Mouse (Mus musculus) spleen, adult 2 months (tissue): ENCODE results near the gene Rfxap. TPM values are rescaled to one million over a fixed set of nuclear protein-coding genes. Genes with fewer than 3 reads are reported as not detected.

ENCODE experiments used
- DNase-seq, 2 experiments: peaks; one replicate each; pipeline versions ENCODE4 v3.0.0 to v3.0.0-alpha.2; 2012 to 2021; ENCODE audit warnings: low spot score in 2 of 2, low read depth in 1 of 2
- H3K27ac ChIP-seq: fragments of 200-500 bp; 2 replicates; pipeline ENCODE4 v1.5.1; 2012; ENCODE audit warnings: low read length, inconsistent platforms; ENCODE audit not compliant: insufficient read depth
- H3K27me3 ChIP-seq: fragments of 200-500 bp; 2 replicates; pipeline ENCODE4 v1.6.1; 2012; ENCODE audit warnings: mild to moderate bottlenecking, moderate library complexity, low read length, inconsistent platforms; ENCODE audit not compliant: control insufficient read depth, insufficient read depth
- H3K36me3 ChIP-seq: fragments of 200-500 bp; 2 replicates; pipeline ENCODE4 v1.6.1; 2012; ENCODE audit warnings: mild to moderate bottlenecking, low read length, inconsistent platforms; ENCODE audit not compliant: control insufficient read depth, insufficient read depth
- H3K4me1 ChIP-seq: fragments of 200-500 bp; 2 replicates; pipeline ENCODE4 v1.6.1; 2011; ENCODE audit warnings: inconsistent platforms; ENCODE audit not compliant: control insufficient read depth, insufficient read depth, insufficient read length
- H3K4me3 ChIP-seq: fragments of 200-500 bp; 2 replicates; pipeline ENCODE4 v1.5.1; 2011; ENCODE audit warnings: mild to moderate bottlenecking, inconsistent platforms; ENCODE audit not compliant: insufficient read depth, insufficient read length; ENCODE audit errors: extremely low read depth
- CTCF ChIP-seq: fragments of 200-500 bp; IDR thresholded peaks from 2 replicates; pipeline ENCODE4 v1.5.1; 2011; ENCODE audit warnings: mild to moderate bottlenecking, inconsistent platforms; ENCODE audit not compliant: insufficient read depth, insufficient read length, insufficient replicate concordance; ENCODE audit errors: extremely low read depth
- POLR2A ChIP-seq: fragments of 200-500 bp; IDR thresholded peaks from 2 replicates; pipeline ENCODE4 v1.6.1; 2011; ENCODE audit warnings: low read depth, low read length, inconsistent platforms
- WGBS: fragments of 180-500 bp; shearing (Covaris S2); methylation state at CpG from one replicate; pipeline ENCODE4 v1.1.7; 2018; 5-methylcytosine and 5-hydroxymethylcytosine counted together
- polyA plus RNA-seq: library from polyadenylated mRNA; depleted of rRNA; stranded (reverse); fragments of >200 nt; gene quantifications from 2 replicates; pipeline ENCODE4 v1.2.3, GENCODE M21; 2012

The Rfxap gene
- polyA plus RNA-seq, 1 experiment, result 18.4 TPM

DNA sequence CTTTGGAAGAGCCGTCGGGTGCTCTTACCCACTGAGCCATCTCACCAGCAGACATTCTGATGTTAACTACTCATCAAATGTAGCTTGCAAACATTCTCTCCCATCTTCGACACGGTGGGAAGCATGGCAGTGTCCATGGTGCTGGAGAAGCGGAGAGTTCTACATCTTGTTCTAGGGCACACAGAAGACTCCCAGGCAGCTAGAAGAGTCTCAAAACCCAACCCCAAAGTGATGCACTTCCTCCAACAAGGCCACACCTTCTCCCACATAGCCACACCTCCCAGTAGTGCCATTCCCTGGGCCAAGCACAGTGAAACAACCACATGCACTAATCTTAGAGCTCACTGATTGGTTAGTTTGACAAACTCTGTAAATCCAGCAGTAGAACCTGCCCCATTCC is 1.5 kb upstream of the Rfxap start:
- DNase-seq, result no peak
- TF ChIP-seq CTCF, result no peak
- no peak for TF ChIP-seq POLR2A
- WGBS, result 67% methylated on average over 5 of the region's 5 CpGs
- Histone ChIP-seq H3K4me3 (no peak overlapping the region), H3K4me1 (peaks cover 2% of the 10 kb centered on the region), H3K27ac (no peak overlapping the region), H3K36me3 (peaks cover 3% of the 10 kb centered on the region), H3K27me3 (no peaks in the 10 kb centered on the region)

GRCm38 (mm10) chr3:54807061-54807661 is 430 bp downstream of the Rfxap start:
- Histone ChIP-seq H3K27ac (peak overlapping the region; percentile 81), H3K36me3 (peaks cover 12% of the 10 kb centered on the region), H3K4me3 (peak overlapping the region; percentile 84), H3K27me3 (no peaks in the 10 kb centered on the region), H3K4me1 (peaks cover 2% of the 10 kb centered on the region)
- DNase-seq, result no peak
- no peak for TF ChIP-seq CTCF
- under 1% methylated on average over 52 of the region's 56 CpGs for WGBS

- no peak for TF ChIP-seq POLR2A
- no peak for TF ChIP-seq CTCF
- WGBS, result 97% methylated on average over 8 of the region's 8 CpGs
Measured at GRCm38 (mm10) chr3:54803713-54804112, 3.9 kb downstream of the Rfxap start.

DNA sequence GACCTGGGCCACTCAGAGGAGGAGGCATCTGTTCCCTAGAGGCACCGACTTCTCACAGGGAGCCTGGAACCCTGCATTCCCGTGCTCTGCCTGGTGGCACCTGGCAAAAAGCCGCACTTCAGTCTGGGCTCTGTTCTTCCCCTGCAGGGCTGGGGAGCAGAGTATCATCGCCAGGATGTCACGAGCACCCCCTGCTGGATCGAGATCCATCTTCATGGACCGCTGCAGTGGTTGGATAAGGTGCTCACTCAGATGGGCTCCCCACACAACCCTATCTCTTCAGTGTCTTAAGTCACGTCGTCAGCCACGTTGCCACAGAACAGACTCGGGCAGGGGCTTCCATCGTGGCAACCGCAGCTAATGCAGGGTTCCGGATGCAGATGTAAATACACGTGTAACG is 10.4 kb downstream of the Rfxap start:
- 44% methylated on average over 16 of the region's 16 CpGs for WGBS
- TF ChIP-seq CTCF (0 out of 2 replicates have a peak, but pooled peaks have one; percentile 7), POLR2A (no peak)
- DNase-seq, result no peak
- H3K4me3 ChIP-seq, result no peak overlapping the region
- no peak overlapping the region for H3K27ac ChIP-seq
- H3K4me1 ChIP-seq, result no peaks in the 10 kb centered on the region
- no peaks in the 10 kb centered on the region for H3K36me3 ChIP-seq
- no peaks in the 10 kb centered on the region for H3K27me3 ChIP-seq

More at GRCm38 (mm10) chr3:54803713-54804112, 3.9 kb downstream of the Rfxap start:
- no peaks in the 10 kb centered on the region for H3K27me3 ChIP-seq
- peaks cover 2% of the 10 kb centered on the region for H3K4me1 ChIP-seq
- no peak for DNase-seq
- H3K4me3 ChIP-seq, result no peak overlapping the region
- H3K27ac ChIP-seq, result no peak overlapping the region
- peaks cover 12% of the 10 kb centered on the region for H3K36me3 ChIP-seq

GRCm38 (mm10) chr3:54795806-54796205 is 11.8 kb downstream of the Rfxap start:
- Histone ChIP-seq H3K4me3 (no peak overlapping the region), H3K27me3 (no peaks in the 10 kb centered on the region), H3K4me1 (no peaks in the 10 kb centered on the region), H3K36me3 (no peaks in the 10 kb centered on the region), H3K27ac (no peak overlapping the region)
- TF ChIP-seq CTCF (no peak), POLR2A (no peak)
- DNase-seq, result no peak
- WGBS, result 93% methylated on average over 1 of the region's 1 CpGs

- WGBS, result 94% methylated on average over 5 of the region's 5 CpGs
- no peaks in the 10 kb centered on the region for H3K4me1 ChIP-seq
- no peaks in the 10 kb centered on the region for H3K27me3 ChIP-seq
- H3K36me3 ChIP-seq, result no peaks in the 10 kb centered on the region
- H3K4me3 ChIP-seq, result no peak overlapping the region
- no peak overlapping the region for H3K27ac ChIP-seq
- DNase-seq, result no peak
- no peak for TF ChIP-seq CTCF
- TF ChIP-seq POLR2A, result no peak
Measured at GRCm38 (mm10) chr3:54795379-54795778, 12.2 kb downstream of the Rfxap start.

DNA sequence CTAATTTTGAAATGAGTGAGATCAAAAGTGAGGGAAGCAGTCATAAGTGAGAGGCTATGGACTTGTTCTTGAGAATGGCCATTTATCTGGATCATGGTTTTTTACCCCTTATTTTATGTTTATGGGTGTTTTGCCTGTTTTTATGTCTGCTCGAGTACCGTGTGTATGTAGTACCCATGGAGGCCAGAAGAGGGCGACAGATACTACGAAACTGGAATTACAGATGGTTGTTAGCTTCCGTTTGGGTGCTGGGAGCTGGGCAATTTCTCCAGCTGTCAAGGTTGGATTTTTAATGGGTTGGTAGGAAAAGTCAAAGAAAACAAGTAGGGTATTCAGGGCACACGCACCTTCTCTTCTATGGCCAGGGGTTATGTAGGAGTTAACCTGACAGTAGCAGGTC is 13.8 kb downstream of the Rfxap start:
- Histone ChIP-seq H3K4me1 (no peaks in the 10 kb centered on the region), H3K4me3 (no peak overlapping the region), H3K36me3 (no peaks in the 10 kb centered on the region), H3K27me3 (no peaks in the 10 kb centered on the region), H3K27ac (no peak overlapping the region)
- TF ChIP-seq POLR2A, result no peak
- no peak for TF ChIP-seq CTCF
- DNase-seq, result no peak
- WGBS, result 89% methylated on average over 6 of the region's 6 CpGs
